Mouse (Mus musculus) heart, adult 2 months (tissue): ENCODE data around the gene Aldh1a2. TPM values are rescaled to one million over a fixed set of nuclear protein-coding genes. Genes with fewer than 3 reads are reported as not detected.

Experiments
- DNase-seq, 2 experiments: peaks; one replicate each; pipeline ENCODE4 v3.0.0; 2021
- H3K27ac ChIP-seq: fragments of 200-600 bp; 2 replicates; pipeline ENCODE4 v1.8.1; 2022
- H3K27me3 ChIP-seq: fragments of 200-500 bp; 2 replicates; pipeline ENCODE4 v1.6.1; 2012; ENCODE audit warnings: mild to moderate bottlenecking, low read length, inconsistent platforms, mixed read lengths; ENCODE audit not compliant: control insufficient read depth, insufficient read depth
- H3K36me3 ChIP-seq: fragments of 200-500 bp; 2 replicates; pipeline ENCODE4 v1.6.1; 2012; ENCODE audit warnings: low read length, inconsistent platforms; ENCODE audit not compliant: control insufficient read depth, insufficient read depth
- H3K4me1 ChIP-seq: fragments of 200-500 bp; 2 replicates; pipeline ENCODE4 v1.6.1; 2011; ENCODE audit warnings: low read length; ENCODE audit not compliant: control insufficient read depth, insufficient read depth
- H3K4me3 ChIP-seq: fragments of 200-600 bp; 2 replicates; pipeline ENCODE4 v1.8.1; 2022
- H3K79me2 ChIP-seq: fragments of 200-500 bp; replicated peaks from 2 replicates; pipeline ENCODE4 v1.6.1; 2012; ENCODE audit warnings: mild to moderate bottlenecking, inconsistent platforms, low read length, moderate library complexity, mixed read lengths; ENCODE audit not compliant: control insufficient read depth, insufficient read depth
- H3K9ac ChIP-seq: fragments of 200-500 bp; 2 replicates; pipeline ENCODE4 v1.6.1; 2012; ENCODE audit warnings: low read depth, mild to moderate bottlenecking, control low read depth, inconsistent platforms, low read length, mixed read lengths
- CTCF ChIP-seq: fragments of 200-600 bp; IDR thresholded peaks from 2 replicates; pipeline ENCODE4 v1.8.1; 2022; ENCODE audit warnings: antibody characterized with exemption, mild to moderate bottlenecking, moderate library complexity
- EP300 ChIP-seq: fragments of 200-500 bp; IDR thresholded peaks from 2 replicates; pipeline ENCODE4 v1.6.1; 2011; ENCODE audit warnings: low read depth, low read length, control low read depth; ENCODE audit not compliant: insufficient read depth
- POLR2A ChIP-seq: fragments of 200-500 bp; IDR thresholded peaks from 2 replicates; pipeline ENCODE4 v1.6.1; 2011; ENCODE audit warnings: mild to moderate bottlenecking, low read depth, low read length, control low read depth; ENCODE audit not compliant: insufficient read depth
- WGBS: fragments of 180-500 bp; shearing (Covaris S2); methylation state at CpG from one replicate; pipeline ENCODE4 v1.1.7; 2018; 5-methylcytosine and 5-hydroxymethylcytosine counted together
- intact Hi-C: fragments of 180-260 bp; cut with DNase I; formaldehyde crosslinking; loops from one replicate; pipeline ENCODE4 v1.15.1; 2025
- polyA plus RNA-seq: library from polyadenylated mRNA; depleted of rRNA; stranded (reverse); fragments of >200 nt; gene quantifications from 2 replicates; pipeline ENCODE4 v1.2.3, GENCODE M21; 2012
- total RNA-seq, 2 experiments: library from RNA; stranded (reverse); gene quantifications; 2 replicates each; pipeline ENCODE4 v1.2.3; 2021

Gene Aldh1a2
- total and polyA plus RNA-seq, 3 experiments: 5.1 to 9.3 (median 5.7) TPM

- TF ChIP-seq EP300: no peak
- no peak for TF ChIP-seq CTCF
- TF ChIP-seq POLR2A: no peak
- H3K4me3 ChIP-seq: no peak overlapping the region
- no peaks in the 10 kb centered on the region for H3K27me3 ChIP-seq
- H3K4me1 ChIP-seq: no peaks in the 10 kb centered on the region
- WGBS: 73% methylated on average over 14 of the region's 14 CpGs
- no peaks in the 10 kb centered on the region for H3K36me3 ChIP-seq
- no peak overlapping the region for H3K27ac ChIP-seq
- no peak overlapping the region for H3K9ac ChIP-seq
- intact Hi-C loops: no loop called here
- no peaks in the 10 kb centered on the region for H3K79me2 ChIP-seq
- no peak for DNase-seq
Measured at GRCm38 (mm10) chr9:71276149-71276721, 60.6 kb downstream of the Aldh1a2 start.

GRCm38 (mm10) chr9:71278741-71279140, 63.2 kb downstream of the Aldh1a2 start:
- Histone ChIP-seq H3K36me3 (no peaks in the 10 kb centered on the region), H3K27ac (no peak overlapping the region), H3K79me2 (no peaks in the 10 kb centered on the region), H3K4me1 (no peaks in the 10 kb centered on the region), H3K9ac (no peak overlapping the region), H3K27me3 (no peaks in the 10 kb centered on the region), H3K4me3 (no peak overlapping the region)
- intact Hi-C loops: no loop called here
- 89% methylated on average over 4 of the region's 4 CpGs for WGBS
- TF ChIP-seq CTCF (no peak), POLR2A (no peak), EP300 (no peak)
- DNase-seq: no peak

DNA sequence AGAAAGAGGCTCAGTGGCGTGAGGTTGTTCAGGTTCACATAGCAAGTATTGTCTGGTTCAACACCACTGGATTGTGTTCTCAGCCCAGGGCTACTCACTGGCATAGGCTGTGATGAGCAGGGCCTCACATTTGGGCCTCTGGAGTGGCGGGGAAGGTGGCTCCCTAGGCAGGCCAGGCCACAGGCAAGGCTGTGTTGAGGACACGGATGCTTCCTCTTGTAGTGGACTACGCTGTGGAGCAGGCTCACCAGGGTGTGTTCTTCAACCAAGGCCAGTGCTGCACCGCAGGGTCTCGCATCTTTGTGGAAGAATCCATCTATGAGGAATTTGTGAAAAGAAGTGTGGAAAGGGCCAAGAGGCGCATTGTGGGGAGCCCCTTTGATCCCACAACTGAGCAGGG, 67.6 kb downstream of the Aldh1a2 start:
- intact Hi-C loops: no loop called here
- Histone ChIP-seq H3K27ac (no peak overlapping the region), H3K27me3 (no peaks in the 10 kb centered on the region; the same call in 1 of the 2 replicates), H3K9ac (no peak overlapping the region), H3K36me3 (no peaks in the 10 kb centered on the region), H3K79me2 (no peaks in the 10 kb centered on the region), H3K4me3 (no peak overlapping the region), H3K4me1 (no peaks in the 10 kb centered on the region)
- TF ChIP-seq EP300 (no peak), CTCF (no peak), POLR2A (no peak)
- 97% methylated on average over 7 of the region's 7 CpGs for WGBS
- DNase-seq: no peak

DNA sequence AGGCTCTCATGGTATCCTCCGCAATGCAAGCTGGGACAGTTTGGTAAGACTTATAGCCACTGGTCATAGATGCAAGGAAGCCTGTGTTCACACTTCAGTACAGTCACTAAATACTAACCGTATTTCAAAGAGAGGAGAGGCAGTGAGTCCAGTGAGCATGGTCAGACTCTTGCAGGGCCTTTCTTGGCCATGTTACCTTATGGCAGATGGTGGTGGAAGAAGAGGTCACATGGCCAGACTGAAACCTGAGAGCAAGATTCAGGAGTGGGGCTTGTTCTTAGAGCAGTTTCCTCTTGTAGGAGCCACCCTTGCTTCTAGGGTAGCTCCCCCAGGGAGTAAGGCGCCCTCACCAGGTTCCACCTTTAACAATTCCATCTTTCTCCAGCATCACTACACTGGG, 69.6 kb downstream of the Aldh1a2 start:
- Histone ChIP-seq H3K9ac (no peak overlapping the region), H3K27me3 (no peaks in the 10 kb centered on the region; the same call in 1 of the 2 replicates), H3K79me2 (no peaks in the 10 kb centered on the region), H3K4me3 (no peak overlapping the region), H3K36me3 (no peaks in the 10 kb centered on the region), H3K4me1 (no peaks in the 10 kb centered on the region), H3K27ac (no peak overlapping the region)
- intact Hi-C loops: no loop called here
- DNase-seq: no peak
- 93% methylated on average over 3 of the region's 3 CpGs for WGBS
- TF ChIP-seq POLR2A: no peak
- TF ChIP-seq EP300: no peak
- TF ChIP-seq CTCF: no peak

DNA sequence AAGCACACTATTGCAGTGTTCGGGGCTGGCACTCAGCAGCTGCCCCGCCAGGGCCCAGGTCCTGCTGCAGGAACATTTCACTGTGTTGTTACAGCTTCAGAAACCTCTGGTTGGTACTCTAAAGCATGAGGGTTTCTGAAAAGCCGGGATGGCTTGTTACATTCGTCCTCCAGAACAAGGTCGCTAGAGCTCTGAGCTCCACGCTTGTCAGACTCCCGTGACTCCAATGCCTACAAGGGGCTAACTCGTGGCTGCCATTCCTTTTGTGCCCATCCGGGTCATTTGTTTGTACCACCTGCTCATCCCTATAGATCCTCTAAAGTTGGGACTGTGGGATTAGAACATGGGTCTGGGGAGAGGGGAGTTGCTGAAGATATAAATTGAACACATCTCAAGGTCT, 70.8 kb downstream of the Aldh1a2 start:
- H3K79me2 ChIP-seq: no peaks in the 10 kb centered on the region
- H3K36me3 ChIP-seq: no peaks in the 10 kb centered on the region
- no peaks in the 10 kb centered on the region for H3K4me1 ChIP-seq
- 91% methylated on average over 9 of the region's 9 CpGs for WGBS
- no peak overlapping the region for H3K9ac ChIP-seq
- intact Hi-C loops: no loop called here
- DNase-seq: no peak
- H3K27me3 ChIP-seq: no peaks in the 10 kb centered on the region; the same call in 1 of the 2 replicates
- TF ChIP-seq EP300: no peak
- TF ChIP-seq CTCF: no peak
- TF ChIP-seq POLR2A: no peak
- no peak overlapping the region for H3K4me3 ChIP-seq
- no peak overlapping the region for H3K27ac ChIP-seq

DNA sequence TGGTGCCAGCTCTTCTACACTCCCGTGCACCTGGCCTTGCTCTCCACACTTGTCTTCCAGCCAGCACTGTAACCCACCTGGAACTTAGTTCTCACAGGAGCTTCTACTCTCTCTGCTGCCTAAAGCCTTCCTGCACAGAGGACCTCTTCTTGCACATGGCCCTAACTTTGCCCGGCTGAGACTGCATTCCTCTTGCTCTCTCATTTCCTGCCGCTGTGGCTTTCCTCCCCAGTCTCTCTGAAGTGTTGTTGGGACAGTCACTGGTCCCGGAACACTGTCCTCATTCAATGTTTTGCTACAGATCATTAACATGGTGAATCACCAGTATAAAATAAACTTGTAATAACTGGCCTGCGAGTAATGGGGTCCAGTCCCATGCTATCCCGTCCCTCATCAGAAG, 73.1 kb downstream of the Aldh1a2 start:
- H3K27me3 ChIP-seq: no peaks in the 10 kb centered on the region; the same call in 1 of the 2 replicates
- H3K27ac ChIP-seq: no peak overlapping the region
- no peaks in the 10 kb centered on the region for H3K36me3 ChIP-seq
- H3K4me1 ChIP-seq: no peaks in the 10 kb centered on the region
- 62% methylated on average over 6 of the region's 6 CpGs for WGBS
- intact Hi-C loops: no loop called here
- no peak overlapping the region for H3K9ac ChIP-seq
- TF ChIP-seq EP300: no peak
- TF ChIP-seq CTCF: no peak
- TF ChIP-seq POLR2A: no peak
- H3K4me3 ChIP-seq: no peak overlapping the region
- no peak for DNase-seq
- no peaks in the 10 kb centered on the region for H3K79me2 ChIP-seq
